Mouse (Mus musculus) megakaryocyte, embryonic 14.5 days (primary cell): ENCODE data around the gene Ccdc27.

ENCODE experiments used
- FLI1 ChIP-seq: IDR thresholded peaks from 2 replicates; pipeline ENCODE4 v1.6.1; 2012; ENCODE audit warnings: low read length, inconsistent platforms, mixed read lengths
- GATA1 ChIP-seq: IDR thresholded peaks from 3 replicates; pipeline ENCODE4 v1.6.1; 2012; ENCODE audit warnings: mixed read lengths, low read length, inconsistent platforms, borderline replicate concordance

- TF ChIP-seq GATA1, result no peak
- no peak for TF ChIP-seq FLI1
These were observed 22.9 kb downstream of the Ccdc27 start for GRCm38 (mm10) chr4:154019571-154019970.
